Mouse (Mus musculus): ENCODE measurements around the gene Slc35e2.

DNA sequence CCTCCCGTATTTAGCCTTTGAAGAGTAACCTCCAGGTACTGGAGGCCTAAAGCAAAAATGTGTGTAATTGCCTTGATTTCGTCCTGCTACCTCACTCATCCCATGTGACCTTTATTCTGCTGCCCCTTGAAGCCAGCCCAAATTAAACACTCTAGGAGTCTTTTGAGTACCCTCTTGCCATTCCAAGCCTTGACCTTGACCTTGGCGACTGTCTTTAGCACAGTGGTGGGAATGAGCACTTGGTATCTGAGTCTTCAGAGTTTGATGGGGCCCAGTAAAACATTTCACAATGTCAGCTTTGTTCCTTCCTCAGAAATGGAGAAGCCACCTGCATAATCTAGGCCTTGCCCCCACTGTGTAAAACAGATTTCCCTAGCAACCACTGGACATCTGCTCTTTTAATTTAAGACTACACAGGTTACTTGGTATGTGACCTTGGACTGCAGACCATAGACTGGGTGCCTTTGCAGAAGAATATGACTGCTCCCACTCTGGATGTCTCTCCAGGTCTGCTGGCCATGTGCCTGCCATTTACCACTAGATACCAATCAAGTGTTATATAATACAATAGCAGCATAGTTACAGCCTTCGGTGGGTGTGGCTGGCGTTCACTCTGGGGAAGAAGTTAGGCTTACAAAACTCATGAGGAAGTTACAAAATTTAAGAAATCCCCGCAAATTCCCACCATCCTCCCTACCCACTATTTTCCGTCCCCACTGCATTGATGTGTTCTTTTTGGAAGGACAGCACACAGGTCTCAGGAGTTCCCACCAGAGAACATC is 39.4 kb upstream of the Slc35e2 start, which contains the start of gene Nadk:
- no peak for TF ChIP-seq CTCF (IDR thresholded peaks at IDR 0.05; ENCODE audit: low read depth)
- TF ChIP-seq EP300 (IDR thresholded peaks at IDR 0.05; ENCODE audit: low read depth): no peak

Measured in liver, postnatal 0 days (tissue).